In the genomic region with DNA sequence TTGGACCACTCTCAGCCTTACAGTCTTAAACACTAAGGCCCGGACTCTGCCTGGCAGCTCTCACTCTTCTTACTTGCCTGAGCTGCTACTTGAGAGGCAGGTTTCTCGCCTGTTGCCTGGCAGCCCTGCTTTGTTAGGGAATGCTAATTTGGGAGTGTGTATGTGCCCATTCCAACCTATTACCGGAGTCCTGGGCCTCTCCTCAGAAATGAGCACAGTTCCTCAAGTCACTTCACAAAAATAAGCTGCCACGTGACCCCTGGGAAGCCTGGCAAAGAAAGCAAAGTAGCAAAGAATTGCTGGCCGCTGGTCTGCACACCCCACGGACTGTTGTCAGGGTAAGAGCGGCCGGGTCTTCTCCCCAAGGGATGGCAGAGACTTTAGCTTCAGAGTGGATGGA, we compare ENCODE assay signal across 9 mouse cellular contexts. TPM values are rescaled to one million over a fixed set of nuclear protein-coding genes. Genes with fewer than 3 reads are reported as not detected.
DNase-seq lines count a peak whose midpoint lies in the region; ATAC-seq lines count a peak whose summit lies in the region.
"Had no signal": no experiment of that assay in that cellular context is flagged by ENCODE, and none has a peak within 500 bp of the region (broad histone marks: within the 10 kb centered on the region; RNA-seq: fewer than 3 reads in every experiment).

No protein-coding gene starts in this region.

- H3K4me1 ChIP-seq in embryonic facial prominence, embryonic 14.5 days (ENCODE audit: control insufficient read depth, insufficient read depth, low read length) = peaks cover 22% of the 10 kb centered on the region
- H3K4me1 ChIP-seq in embryonic facial prominence, embryonic 10.5 days = peaks cover 38% of the 10 kb centered on the region
- H3K4me1 ChIP-seq in forebrain, embryonic 13.5 days = peaks cover 52% of the 10 kb centered on the region
- H3K4me1 ChIP-seq in midbrain, embryonic 10.5 days = peaks cover 35% of the 10 kb centered on the region
- H3K4me1 ChIP-seq in intestine, embryonic 16.5 days (ENCODE audit: control insufficient read depth, insufficient read depth, low read length) = peaks cover 21% of the 10 kb centered on the region

- no peak for ATAC-seq in embryonic facial prominence, embryonic 14.5 days (ENCODE audit: low read depth)
- peak; percentile 52 for ATAC-seq in forebrain, embryonic 13.5 days
- ATAC-seq in intestine, embryonic 16.5 days = no peak

- 65% methylated on average over 8 of the region's 8 CpGs for WGBS in embryonic facial prominence, embryonic 14.5 days
- 64% methylated on average over 8 of the region's 8 CpGs for WGBS in embryonic facial prominence, embryonic 10.5 days
- WGBS in forebrain, embryonic 13.5 days = 14% methylated on average over 8 of the region's 8 CpGs
- 55% methylated on average over 8 of the region's 8 CpGs for WGBS in midbrain, embryonic 10.5 days
- WGBS in intestine, embryonic 16.5 days = 72% methylated on average over 8 of the region's 8 CpGs

- H3K27ac ChIP-seq in embryonic facial prominence, embryonic 14.5 days (replicated peaks; ENCODE audit: low read depth, low read length) = 0 out of 2 replicates have a peak overlapping the region, but pooled peaks have one; percentile 15
- H3K27ac ChIP-seq in embryonic facial prominence, embryonic 10.5 days (replicated peaks) = no peak overlapping the region
- peak overlapping the region; percentile 66 for H3K27ac ChIP-seq in forebrain, embryonic 13.5 days
- H3K27ac ChIP-seq in midbrain, embryonic 10.5 days (replicated peaks) = peak overlapping the region; percentile 61
- H3K27ac ChIP-seq in intestine, embryonic 16.5 days (ENCODE audit: low read length) = no peak overlapping the region

- H3K4me3 ChIP-seq in embryonic facial prominence, embryonic 14.5 days (ENCODE audit: low read depth, low read length) = no peak overlapping the region
- no peak overlapping the region for H3K4me3 ChIP-seq in embryonic facial prominence, embryonic 10.5 days
- H3K4me3 ChIP-seq in forebrain, embryonic 13.5 days = no peak overlapping the region
- no peak overlapping the region for H3K4me3 ChIP-seq in midbrain, embryonic 10.5 days
- no peak overlapping the region for H3K4me3 ChIP-seq in intestine, embryonic 16.5 days (ENCODE audit: low read length)

- DNase-seq in embryonic facial prominence, embryonic 14.5 days (ENCODE audit: low spot score) = no peak
- no peak for DNase-seq in embryonic facial prominence, embryonic 10.5 days (ENCODE audit: low spot score)
- DNase-seq in layer of hippocampus, adult 8-10 months (ENCODE audit: low spot score in 2 of 2) = peak; percentile 44 to 49
- no peak for DNase-seq in layer of hippocampus, adult 11-12 months (ENCODE audit: low spot score)
- no peak for DNase-seq in midbrain, embryonic 10.5 days (ENCODE audit: low spot score)
- no peak for DNase-seq in spleen, postnatal 14 days (ENCODE audit: low spot score in 2 of 2)
- DNase-seq: cerebellum, adult 18-20 months had no signal

- H3K27me3 ChIP-seq in embryonic facial prominence, embryonic 14.5 days (replicated peaks; ENCODE audit: control insufficient read depth, insufficient read depth, low read length) = no peaks in the 10 kb centered on the region
- no peaks in the 10 kb centered on the region for H3K27me3 ChIP-seq in embryonic facial prominence, embryonic 10.5 days (replicated peaks; ENCODE audit: low read depth, poor library complexity, severe bottlenecking)
- no peaks in the 10 kb centered on the region for H3K27me3 ChIP-seq in forebrain, embryonic 13.5 days
- no peaks in the 10 kb centered on the region; the same call in 1 of the 2 replicates for H3K27me3 ChIP-seq in midbrain, embryonic 10.5 days (ENCODE audit: low read depth, poor library complexity, severe bottlenecking)
- no peaks in the 10 kb centered on the region for H3K27me3 ChIP-seq in intestine, embryonic 16.5 days (replicated peaks; ENCODE audit: control insufficient read depth, insufficient read depth, low read length)

- peaks cover 43% of the 10 kb centered on the region for H3K36me3 ChIP-seq in embryonic facial prominence, embryonic 14.5 days (ENCODE audit: control insufficient read depth, insufficient read depth, low read length)
- H3K36me3 ChIP-seq in embryonic facial prominence, embryonic 10.5 days (replicated peaks) = peaks cover 80% of the 10 kb centered on the region
- no peaks in the 10 kb centered on the region; the same call in 1 of the 2 replicates for H3K36me3 ChIP-seq in forebrain, embryonic 13.5 days (ENCODE audit: poor library complexity, severe bottlenecking)
- peaks cover 12% of the 10 kb centered on the region for H3K36me3 ChIP-seq in midbrain, embryonic 10.5 days
- H3K36me3 ChIP-seq in intestine, embryonic 16.5 days (ENCODE audit: control insufficient read depth, insufficient read depth, low read length) = no peaks in the 10 kb centered on the region

- H3K9ac ChIP-seq in embryonic facial prominence, embryonic 14.5 days (ENCODE audit: low read depth, low read length) = no peak overlapping the region
- 0 out of 2 replicates have a peak overlapping the region, but pooled peaks have one; percentile 35 for H3K9ac ChIP-seq in forebrain, embryonic 13.5 days
- no peak overlapping the region for H3K9ac ChIP-seq in intestine, embryonic 16.5 days (ENCODE audit: low read depth, low read length)

- no peaks in the 10 kb centered on the region for H3K9me3 ChIP-seq in embryonic facial prominence, embryonic 14.5 days (ENCODE audit: control insufficient read depth, low read length)
- no peaks in the 10 kb centered on the region for H3K9me3 ChIP-seq in embryonic facial prominence, embryonic 10.5 days
- H3K9me3 ChIP-seq in forebrain, embryonic 13.5 days (replicated peaks) = no peaks in the 10 kb centered on the region
- no peaks in the 10 kb centered on the region for H3K9me3 ChIP-seq in midbrain, embryonic 10.5 days (replicated peaks)
- no peaks in the 10 kb centered on the region for H3K9me3 ChIP-seq in intestine, embryonic 16.5 days (ENCODE audit: control insufficient read depth, low read length)

- no peak overlapping the region for H3K4me2 ChIP-seq in embryonic facial prominence, embryonic 14.5 days (ENCODE audit: low read depth, low read length)
- H3K4me2 ChIP-seq in forebrain, embryonic 13.5 days = peak overlapping the region; percentile 33
- H3K4me2 ChIP-seq in intestine, embryonic 16.5 days (ENCODE audit: low read depth, low read length) = no peak overlapping the region

RNA-seq across cellular contexts. Expression of gene Elk3, which starts 47.5 kb away (rescaled TPM):
- polyA plus RNA-seq in embryonic facial prominence, embryonic 14.5 days (2014; fragmentation: Nextera tagmentation; extraction: Ambion mirVana) = 34.4 and 39.4 TPM in 2 replicates
- 25.3 and 30.6 TPM in 2 replicates for polyA plus RNA-seq in embryonic facial prominence, embryonic 10.5 days (2016; fragmentation: Nextera tagmentation; extraction: Ambion mirVana)
- total RNA-seq in layer of hippocampus, adult 8-10 months (2022) = 10 to 100 TPM in 2 of 4 experiments, 1 to 10 TPM in 2; 7.5 to 18.4 (median 12.0) TPM
- 7.2 and 8.2 TPM in 2 replicates for polyA plus RNA-seq in forebrain, embryonic 13.5 days (2015; fragmentation: Nextera tagmentation; extraction: Ambion mirVana)
- 9.8 and 10.6 TPM in 2 replicates for polyA plus RNA-seq in midbrain, embryonic 10.5 days (2016; fragmentation: Nextera tagmentation; extraction: Ambion mirVana)
- 14.6 and 18.0 TPM in 2 replicates for polyA plus RNA-seq in intestine, embryonic 16.5 days (2015; fragmentation: Nextera tagmentation; extraction: Ambion mirVana)

Comparison
In these comparisons a context has a peak if more than half of its experiments do, and no peak if none do; other contexts are left out.
1. DNase-seq: peak in layer of hippocampus, adult 8-10 months (2 of 2); none in embryonic facial prominence, embryonic 14.5 days (single experiment), embryonic facial prominence, embryonic 10.5 days (single experiment), layer of hippocampus, adult 11-12 months (single experiment), midbrain, embryonic 10.5 days (single experiment) and spleen, postnatal 14 days (0 of 2).
2. H3K27ac ChIP-seq: peak in embryonic facial prominence, embryonic 14.5 days (single experiment), forebrain, embryonic 13.5 days (single experiment) and midbrain, embryonic 10.5 days (single experiment); none in embryonic facial prominence, embryonic 10.5 days (single experiment) and intestine, embryonic 16.5 days (single experiment).